Mouse (Mus musculus) liver, adult 2 months (tissue): ENCODE results near the gene Tspan10.

Experiments
- CTCF ChIP-seq: fragments of 200-500 bp; IDR thresholded peaks from 2 replicates; pipeline ENCODE4 v1.5.1; 2011; ENCODE audit warnings: low read depth, low read length, control low read depth
- POLR2A ChIP-seq: fragments of 200-500 bp; IDR thresholded peaks from 2 replicates; pipeline ENCODE4 v1.6.1; 2011; ENCODE audit warnings: low read length, control low read depth; ENCODE audit not compliant: insufficient read depth; ENCODE audit errors: extremely low read depth

DNA sequence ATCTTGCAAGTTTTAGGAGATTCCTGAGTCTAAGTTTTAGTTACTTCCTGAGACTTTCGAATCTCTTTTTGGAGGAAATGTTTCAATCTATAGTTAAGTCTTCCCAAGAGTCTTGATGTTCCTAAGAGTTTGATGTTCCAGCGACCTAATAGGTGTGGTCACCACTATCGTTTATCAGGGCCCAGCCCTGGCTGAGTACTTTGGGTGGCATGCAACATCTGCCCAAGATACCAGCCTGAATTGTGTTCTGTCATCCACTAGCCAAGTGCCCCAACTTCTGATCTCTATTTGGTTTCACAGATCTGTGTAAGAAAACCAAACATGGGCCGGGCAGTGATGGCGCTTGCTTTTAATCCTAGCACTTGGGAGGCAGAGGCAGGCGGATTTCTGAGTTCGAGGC, 13.0 kb downstream of the Tspan10 start:
- TF ChIP-seq POLR2A (no peak), CTCF (no peak)
